Mouse (Mus musculus) E14TG2a.4 (cell line): ENCODE measurements around the gene Kcnh8.

Experiments
- H3K27me3 ChIP-seq: 2 replicates; pipeline ENCODE4 v1.6.1; 2014; ENCODE audit warnings: low read length, control low read depth; ENCODE audit not compliant: insufficient read depth
- H3K36me3 ChIP-seq: 2 replicates; pipeline ENCODE4 v1.6.1; 2014; ENCODE audit warnings: low read length, control low read depth; ENCODE audit not compliant: insufficient read depth
- H3K4me1 ChIP-seq: replicated peaks from 2 replicates; pipeline ENCODE4 v1.6.1; 2014; ENCODE audit warnings: low read depth, low read length, control low read depth
- H3K4me3 ChIP-seq: replicated peaks from 2 replicates; pipeline ENCODE4 v1.5.1; 2014; ENCODE audit warnings: mild to moderate bottlenecking, low read length
- H3K9me3 ChIP-seq: 2 replicates; pipeline ENCODE4 v1.6.1; 2014; ENCODE audit warnings: low read length, control low read depth
- CTCF ChIP-seq: conservative IDR thresholded peaks from 2 replicates; pipeline ENCODE4 v1.5.1; 2014; ENCODE audit warnings: low read length
- NANOG ChIP-seq: IDR thresholded peaks from 2 replicates; pipeline ENCODE4 v1.6.1; 2014; ENCODE audit warnings: borderline replicate concordance, low read length, mixed read lengths
- POU5F1 ChIP-seq: IDR thresholded peaks from 2 replicates; pipeline ENCODE4 v1.6.1; 2014; ENCODE audit warnings: low read length, borderline replicate concordance

The Kcnh8 gene

DNA sequence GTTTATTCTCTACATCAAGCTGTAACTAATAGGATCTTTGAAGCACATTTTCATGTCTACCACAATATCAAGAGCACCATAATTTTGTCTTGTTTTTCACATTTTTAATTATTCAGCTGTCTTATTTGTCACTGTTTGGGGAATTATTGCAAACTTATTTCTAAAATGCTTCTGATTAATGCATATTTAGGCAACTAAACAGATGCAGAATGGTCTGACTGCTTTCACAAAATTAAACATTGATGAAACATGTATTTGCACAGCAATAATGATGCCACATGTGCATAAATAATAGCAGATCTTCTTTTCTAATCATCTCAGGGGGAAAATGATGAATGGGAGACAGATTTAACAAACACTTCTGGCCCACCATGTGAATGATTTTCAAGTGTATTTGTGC, 341.5 kb downstream of the Kcnh8 start:
- TF ChIP-seq NANOG (no peak), CTCF (no peak), POU5F1 (no peak)
- Histone ChIP-seq H3K9me3 (no peaks in the 10 kb centered on the region), H3K36me3 (no peaks in the 10 kb centered on the region), H3K4me3 (no peak overlapping the region), H3K4me1 (no peaks in the 10 kb centered on the region), H3K27me3 (no peaks in the 10 kb centered on the region)

DNA sequence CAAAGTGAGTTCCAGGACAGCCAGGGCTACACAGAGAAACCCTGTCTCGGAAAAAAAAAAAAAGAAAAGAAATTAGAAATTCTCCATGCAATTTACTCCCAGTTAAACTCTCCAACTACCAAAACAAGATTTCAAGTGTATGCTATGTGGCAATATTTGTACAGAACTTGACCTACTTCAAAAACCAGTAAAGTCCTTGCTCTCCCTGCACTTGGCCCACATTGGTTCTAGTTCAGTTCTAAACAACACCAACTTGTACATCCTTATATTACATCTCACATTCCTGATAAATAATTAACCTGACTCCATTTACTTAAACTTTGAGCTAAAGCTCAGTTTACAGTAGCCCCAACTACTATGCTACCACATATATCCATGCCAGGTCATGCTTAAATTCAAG, 370.2 kb downstream of the Kcnh8 start:
- no peaks in the 10 kb centered on the region for H3K27me3 ChIP-seq
- H3K4me3 ChIP-seq, result no peak overlapping the region
- H3K36me3 ChIP-seq, result no peaks in the 10 kb centered on the region
- no peaks in the 10 kb centered on the region for H3K4me1 ChIP-seq
- TF ChIP-seq NANOG, result no peak
- no peak for TF ChIP-seq POU5F1
- no peak for TF ChIP-seq CTCF
- H3K9me3 ChIP-seq, result peaks cover 4% of the 10 kb centered on the region; the same call in 1 of the 2 replicates

DNA sequence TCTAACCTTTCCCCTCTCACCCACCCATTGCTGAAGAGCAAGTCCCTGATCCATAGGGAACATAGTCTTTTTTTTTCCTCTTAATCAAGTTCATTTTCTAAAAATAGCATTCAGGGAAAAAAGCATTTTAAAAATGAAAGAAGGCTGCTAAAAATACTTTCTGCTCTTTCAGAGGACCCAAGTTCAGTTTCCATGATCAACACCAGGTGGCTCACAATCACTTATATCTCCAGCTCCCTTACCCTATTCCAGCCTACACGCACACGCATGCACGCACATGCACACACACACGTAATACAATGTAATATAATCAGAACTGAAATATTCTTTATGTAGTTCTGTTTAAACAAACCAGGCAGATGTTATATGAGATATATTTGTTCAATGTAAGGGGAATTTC, 378.4 kb downstream of the Kcnh8 start:
- no peak overlapping the region for H3K4me3 ChIP-seq
- no peaks in the 10 kb centered on the region for H3K36me3 ChIP-seq
- H3K27me3 ChIP-seq, result no peaks in the 10 kb centered on the region
- no peaks in the 10 kb centered on the region for H3K4me1 ChIP-seq
- TF ChIP-seq CTCF (no peak), POU5F1 (no peak)
- H3K9me3 ChIP-seq, result peaks cover 10% of the 10 kb centered on the region; the same call in 1 of the 2 replicates
